In the genomic region with DNA sequence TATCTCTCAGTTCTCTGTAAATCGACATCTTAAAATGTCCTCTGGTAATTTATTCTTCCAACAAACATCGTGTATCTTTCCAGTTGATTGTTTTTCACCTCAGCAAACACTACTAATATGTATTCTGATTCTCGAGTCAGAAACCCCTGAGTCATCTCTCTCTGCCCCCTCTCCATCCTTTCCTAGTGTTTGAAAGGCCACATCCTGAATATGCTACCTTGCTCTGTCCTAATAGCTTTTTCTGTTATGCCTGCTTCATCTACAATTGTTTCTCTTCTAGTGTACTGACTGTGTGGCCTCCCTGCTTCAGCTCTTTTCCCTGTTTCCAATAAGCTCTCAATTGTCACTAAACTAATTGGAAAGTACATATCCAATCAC, we compare ENCODE assay signal across 20 mouse cellular contexts. TPM values are rescaled to one million over a fixed set of nuclear protein-coding genes. Genes with fewer than 3 reads are reported as not detected.
A peak's percentile ranks its signal among the peaks of the same experiment; 100 is the strongest.
DNase-seq lines count a peak whose midpoint lies in the region; ATAC-seq lines count a peak whose summit lies in the region.
"Had no signal": no experiment of that assay in that cellular context is flagged by ENCODE, and none has a peak within 500 bp of the region (broad histone marks: within the 10 kb centered on the region; RNA-seq: fewer than 3 reads in every experiment).

No protein-coding gene starts in this region.

- peaks cover 5% of the 10 kb centered on the region; the same call in 1 of the 2 replicates for H3K4me1 ChIP-seq in forebrain, embryonic 15.5 days
- 0 out of 2 replicates have a peak, but pooled peaks cover 5% of the 10 kb centered on the region for H3K4me1 ChIP-seq in hindbrain, embryonic 10.5 days (replicated peaks)
- H3K4me1 ChIP-seq in midbrain, embryonic 10.5 days: peaks cover 9% of the 10 kb centered on the region; the same call in 1 of the 2 replicates
- peaks cover 6% of the 10 kb centered on the region; the same call in 1 of the 2 replicates for H3K4me1 ChIP-seq in neural tube, embryonic 13.5 days (replicated peaks)
- H3K4me1 ChIP-seq: embryonic facial prominence, embryonic 12.5 days; kidney, embryonic 15.5 days; limb, embryonic 12.5 days; stomach, embryonic 15.5 days had no signal

- 69% methylated on average over 3 of the region's 3 CpGs for WGBS in forebrain, embryonic 15.5 days
- WGBS in hindbrain, embryonic 10.5 days: 74% methylated on average over 3 of the region's 3 CpGs
- 82% methylated on average over 3 of the region's 3 CpGs for WGBS in midbrain, embryonic 10.5 days
- WGBS in neural tube, embryonic 13.5 days: 44% methylated on average over 3 of the region's 3 CpGs

- H3K27me3 ChIP-seq in forebrain, embryonic 15.5 days: no peaks in the 10 kb centered on the region
- H3K27me3 ChIP-seq in hindbrain, embryonic 10.5 days (ENCODE audit: insufficient read depth, poor library complexity, severe bottlenecking): peaks cover 19% of the 10 kb centered on the region
- peaks cover 54% of the 10 kb centered on the region for H3K27me3 ChIP-seq in midbrain, embryonic 10.5 days (ENCODE audit: low read depth, poor library complexity, severe bottlenecking)
- H3K27me3 ChIP-seq in neural tube, embryonic 13.5 days: peaks cover 5% of the 10 kb centered on the region
- H3K27me3 ChIP-seq: embryonic facial prominence, embryonic 12.5 days; stomach, embryonic 15.5 days had no signal

- DNase-seq in hindbrain, embryonic 10.5 days (ENCODE audit: low spot score): no peak
- no peak for DNase-seq in midbrain, embryonic 10.5 days (ENCODE audit: low spot score)
- DNase-seq in lung, postnatal 36 days: no peak
- DNase-seq: adrenal gland, postnatal 25 days; cerebellum, adult 8-10 months; gastrocnemius, postnatal 36 days; lung, postnatal 14 days; spleen, adult 18-20 months; thymus, adult 2 months had no signal

- ATAC-seq in forebrain, embryonic 15.5 days (replicated peaks): no peak
- ATAC-seq in neural tube, embryonic 13.5 days (ENCODE audit: low read depth): no peak
- ATAC-seq in inflammation-experienced regulatory T-cells, adult 6 months: no peak
- ATAC-seq in monocyte, adult 5-6 weeks (replicated peaks; ENCODE audit: insufficient number of reproducible peaks, low FRiP score, low TSS enrichment, poor library complexity, severe bottlenecking): no peak
- ATAC-seq: intestine, embryonic 16.5 days had no signal

- H3K4me3 ChIP-seq in forebrain, embryonic 15.5 days: no peak overlapping the region
- no peak overlapping the region for H3K4me3 ChIP-seq in hindbrain, embryonic 10.5 days
- H3K4me3 ChIP-seq in midbrain, embryonic 10.5 days: no peak overlapping the region
- H3K4me3 ChIP-seq in neural tube, embryonic 13.5 days: no peak overlapping the region
- H3K4me3 ChIP-seq: embryonic facial prominence, embryonic 12.5 days; kidney, embryonic 15.5 days; left cerebral cortex, adult 2 months; limb, embryonic 12.5 days; stomach, embryonic 15.5 days had no signal

- peak overlapping the region; percentile 60 for H3K27ac ChIP-seq in forebrain, embryonic 15.5 days (replicated peaks)
- peak overlapping the region; percentile 62; the same call in 1 of the 2 replicates for H3K27ac ChIP-seq in hindbrain, embryonic 10.5 days
- peak overlapping the region; percentile 38; the same call in 1 of the 2 replicates for H3K27ac ChIP-seq in midbrain, embryonic 10.5 days (replicated peaks)
- H3K27ac ChIP-seq in neural tube, embryonic 13.5 days (replicated peaks): peak overlapping the region; percentile 76
- H3K27ac ChIP-seq: embryonic facial prominence, embryonic 12.5 days; kidney, embryonic 15.5 days; left cerebral cortex, adult 2 months; limb, embryonic 12.5 days; stomach, embryonic 15.5 days had no signal

- H3K9me3 ChIP-seq in forebrain, embryonic 15.5 days: no peaks in the 10 kb centered on the region
- no peaks in the 10 kb centered on the region for H3K9me3 ChIP-seq in hindbrain, embryonic 10.5 days
- H3K9me3 ChIP-seq in midbrain, embryonic 10.5 days (replicated peaks): no peaks in the 10 kb centered on the region
- no peaks in the 10 kb centered on the region for H3K9me3 ChIP-seq in neural tube, embryonic 13.5 days
- H3K9me3 ChIP-seq: embryonic facial prominence, embryonic 12.5 days; kidney, embryonic 15.5 days; limb, embryonic 12.5 days; stomach, embryonic 15.5 days had no signal

- H3K9ac ChIP-seq in forebrain, embryonic 15.5 days (replicated peaks): no peak overlapping the region
- H3K9ac ChIP-seq in neural tube, embryonic 13.5 days: no peak overlapping the region
- H3K9ac ChIP-seq: embryonic facial prominence, embryonic 12.5 days; kidney, embryonic 15.5 days; limb, embryonic 12.5 days; stomach, embryonic 15.5 days had no signal

- H3K36me3 ChIP-seq in forebrain, embryonic 15.5 days: no peaks in the 10 kb centered on the region
- H3K36me3 ChIP-seq in hindbrain, embryonic 10.5 days: no peaks in the 10 kb centered on the region
- H3K36me3 ChIP-seq in midbrain, embryonic 10.5 days: no peaks in the 10 kb centered on the region
- no peaks in the 10 kb centered on the region for H3K36me3 ChIP-seq in neural tube, embryonic 13.5 days
- H3K36me3 ChIP-seq: embryonic facial prominence, embryonic 12.5 days; kidney, embryonic 15.5 days; limb, embryonic 12.5 days; stomach, embryonic 15.5 days had no signal

- H3K4me2 ChIP-seq in forebrain, embryonic 15.5 days (replicated peaks): no peak overlapping the region
- no peak overlapping the region for H3K4me2 ChIP-seq in neural tube, embryonic 13.5 days
- H3K4me2 ChIP-seq: embryonic facial prominence, embryonic 12.5 days; heart, embryonic 11.5 days; kidney, embryonic 15.5 days; limb, embryonic 12.5 days; stomach, embryonic 15.5 days had no signal

RNA-seq across cellular contexts. Expression of gene Maged1, which starts 33.5 kb away (rescaled TPM):
- 904 and 963 TPM in 2 replicates for polyA plus RNA-seq in forebrain, embryonic 15.5 days (2015; fragmentation: Nextera tagmentation; extraction: Ambion mirVana)
- polyA plus RNA-seq in hindbrain, embryonic 10.5 days (2016; fragmentation: Nextera tagmentation; extraction: Ambion mirVana): 588 and 751 TPM in 2 replicates
- 567 and 665 TPM in 2 replicates for polyA plus RNA-seq in midbrain, embryonic 10.5 days (2016; fragmentation: Nextera tagmentation; extraction: Ambion mirVana)
- 1,010 and 1,048 TPM in 2 replicates for polyA plus RNA-seq in neural tube, embryonic 13.5 days (2015; fragmentation: Nextera tagmentation; extraction: Ambion mirVana)
- 1 to 10 TPM; 3.7 to 8.0 (median 7.9) TPM for polyA plus RNA-seq in inflammation-experienced regulatory T-cells, adult 6 months (2017; shearing (Covaris generic))
- 0.29 to 1.1 TPM (median 0.29 TPM) in 3 replicates for total RNA-seq in monocyte, adult 5-6 weeks (2017)

Comparison
In these comparisons a context has a peak if more than half of its experiments do, and no peak if none do; other contexts are left out.
1. RNA of gene Maged1, which starts 33.5 kb away (polyA plus RNA-seq): 1,010 to 1,048 TPM in neural tube, embryonic 13.5 days, 904 to 963 TPM in forebrain, embryonic 15.5 days, 588 to 751 TPM in hindbrain, embryonic 10.5 days and 567 to 665 TPM in midbrain, embryonic 10.5 days; 3.7 to 8.0 TPM in inflammation-experienced regulatory T-cells, adult 6 months; every median in the first group is over 10 times any median in the second.
2. Peak in every context shown above with its lines, with median percentiles within 50 percentile points of each other: H3K27ac ChIP-seq.